Mouse (Mus musculus): Measurements from ENCODE around the gene Nppa.

DNA sequence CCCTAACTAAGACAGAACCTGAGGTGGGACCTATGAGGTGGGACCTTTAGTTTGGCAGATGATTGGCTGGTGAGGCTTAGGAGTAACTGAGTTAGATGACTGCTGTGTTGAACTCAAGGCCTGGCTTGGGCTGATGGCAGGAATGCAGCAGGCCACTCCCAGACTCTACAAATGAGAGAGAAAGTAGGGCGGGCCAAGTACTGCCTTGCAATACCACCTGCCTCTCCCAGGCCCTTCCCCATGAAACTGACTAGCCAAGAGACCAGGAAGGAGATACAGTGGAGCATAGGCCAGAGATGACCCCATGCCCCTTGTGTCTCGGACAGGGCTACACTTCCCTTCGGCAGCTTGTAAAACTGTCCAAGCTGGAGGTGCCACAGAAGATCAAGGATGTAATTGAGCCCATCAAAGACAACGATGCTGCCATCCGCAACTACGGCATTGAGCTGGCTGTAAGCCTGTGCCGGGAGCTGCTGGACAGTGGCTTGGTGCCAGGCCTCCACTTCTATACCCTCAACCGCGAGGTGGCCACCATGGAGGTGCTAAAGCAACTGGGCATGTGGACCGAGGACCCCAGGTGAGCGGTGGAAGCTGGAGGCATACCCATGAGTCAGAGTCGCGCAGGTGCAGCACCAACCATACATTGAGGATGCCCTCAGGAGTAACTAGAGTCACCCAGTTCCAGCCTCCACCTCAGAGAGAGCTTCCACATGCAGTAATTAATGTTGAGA is 50.7 kb downstream of the Nppa start:
- TF ChIP-seq CTCF (IDR thresholded peaks at IDR 0.05; ENCODE audit: low read depth, low read length) = no peak
- TF ChIP-seq POLR2A (IDR thresholded peaks at IDR 0.05; ENCODE audit: extremely low read depth, insufficient read depth, low read length) = no peak
